Mouse (Mus musculus) effector memory CD4-positive, alpha-beta T cell, adult 7 months (primary cell): ENCODE results near the gene Wbp4. TPM values are rescaled to one million over a fixed set of nuclear protein-coding genes. Genes with fewer than 3 reads are reported as not detected.

Source experiments
- polyA plus RNA-seq: library from polyadenylated mRNA; unstranded; fragments of 100-300 nt; shearing (Covaris generic); gene quantifications from one replicate; pipeline ENCODE4 v1.2.1, GENCODE M21; 2017

The Wbp4 gene
- polyA plus RNA-seq, result 42.4 TPM

DNA sequence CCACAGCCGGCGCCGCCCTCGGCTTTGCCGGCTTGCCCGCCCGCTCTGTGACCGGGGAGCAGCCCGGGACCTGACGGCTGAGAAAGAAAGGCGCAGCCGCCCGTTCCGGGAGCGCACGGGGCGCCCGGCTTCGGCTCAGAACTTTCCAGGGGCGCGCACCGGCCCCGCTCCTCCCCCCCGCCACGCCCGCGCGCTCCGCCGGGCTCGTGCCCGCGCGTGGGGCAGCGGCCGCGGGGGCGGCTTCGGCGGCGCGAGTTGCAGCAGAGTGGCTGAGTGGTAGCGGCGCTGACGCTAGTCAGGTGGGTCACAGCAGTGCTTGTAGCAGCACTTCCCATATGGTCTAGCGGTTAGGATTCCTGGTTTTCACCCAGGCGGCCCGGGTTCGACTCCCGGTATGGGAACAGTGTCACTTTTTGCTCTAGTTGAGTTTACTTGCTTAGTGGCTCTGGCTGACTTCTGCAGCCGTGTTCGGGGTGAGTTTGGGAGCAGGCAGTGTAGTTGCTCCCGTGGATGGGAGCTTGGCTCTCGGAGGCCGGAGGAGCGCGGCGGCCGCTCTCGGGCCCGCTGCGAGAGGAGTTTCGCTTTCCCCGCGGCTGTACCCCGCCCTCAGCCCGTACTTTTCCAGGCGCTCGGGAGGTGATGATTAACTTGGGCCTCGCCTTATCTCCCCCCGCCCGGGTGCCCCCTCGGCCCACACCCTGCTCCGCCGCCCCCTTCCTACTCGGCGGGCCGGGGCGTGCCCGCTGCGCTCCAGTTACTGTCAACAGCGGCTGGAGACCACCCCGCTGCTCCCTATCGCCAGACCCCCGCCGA lies at the start of gene Wbp4:
Gene Wbp4, minus strand, starts transcription at position 182 of the 813 bp plus-strand sequence.

DNA sequence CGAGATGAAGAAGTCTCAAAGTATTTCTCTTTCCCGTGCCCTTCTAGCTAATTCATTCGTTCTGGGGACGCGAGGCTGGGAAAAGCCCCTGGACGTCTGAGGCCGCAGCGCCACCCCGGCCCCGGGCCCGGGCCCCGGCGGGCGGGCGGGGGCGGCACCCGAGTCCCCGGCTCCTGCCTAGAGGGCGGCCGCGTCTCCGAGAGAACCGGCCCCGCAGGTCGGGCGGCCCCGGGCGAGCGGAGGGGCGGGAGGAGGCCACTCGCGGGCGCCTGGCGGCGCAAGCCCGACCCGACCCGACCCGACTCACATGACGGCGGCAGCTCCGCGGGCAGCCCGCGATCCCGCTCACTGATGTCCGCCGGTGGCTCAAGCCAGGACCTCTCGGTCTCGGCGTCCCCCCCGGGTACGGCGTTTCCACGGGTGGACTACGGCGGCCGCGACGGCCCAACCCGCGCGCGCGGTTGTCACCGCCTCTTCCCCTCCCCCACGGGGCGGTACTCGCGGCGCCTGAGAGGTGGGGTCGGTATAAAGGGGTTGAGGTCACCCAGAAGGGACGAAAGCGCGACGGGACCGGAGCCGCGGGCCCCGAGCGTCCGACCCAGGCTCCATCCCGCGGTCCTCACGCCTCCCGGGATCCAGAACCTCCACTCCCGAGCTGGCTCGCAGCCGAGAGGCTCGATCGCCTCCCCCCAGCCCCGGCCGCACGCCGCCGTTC lies 539 bp downstream of the Wbp4 start, which contains the start of gene Elf1:
Gene Elf1, plus strand, starts transcription at position 571 of the 715 bp plus-strand sequence.

DNA sequence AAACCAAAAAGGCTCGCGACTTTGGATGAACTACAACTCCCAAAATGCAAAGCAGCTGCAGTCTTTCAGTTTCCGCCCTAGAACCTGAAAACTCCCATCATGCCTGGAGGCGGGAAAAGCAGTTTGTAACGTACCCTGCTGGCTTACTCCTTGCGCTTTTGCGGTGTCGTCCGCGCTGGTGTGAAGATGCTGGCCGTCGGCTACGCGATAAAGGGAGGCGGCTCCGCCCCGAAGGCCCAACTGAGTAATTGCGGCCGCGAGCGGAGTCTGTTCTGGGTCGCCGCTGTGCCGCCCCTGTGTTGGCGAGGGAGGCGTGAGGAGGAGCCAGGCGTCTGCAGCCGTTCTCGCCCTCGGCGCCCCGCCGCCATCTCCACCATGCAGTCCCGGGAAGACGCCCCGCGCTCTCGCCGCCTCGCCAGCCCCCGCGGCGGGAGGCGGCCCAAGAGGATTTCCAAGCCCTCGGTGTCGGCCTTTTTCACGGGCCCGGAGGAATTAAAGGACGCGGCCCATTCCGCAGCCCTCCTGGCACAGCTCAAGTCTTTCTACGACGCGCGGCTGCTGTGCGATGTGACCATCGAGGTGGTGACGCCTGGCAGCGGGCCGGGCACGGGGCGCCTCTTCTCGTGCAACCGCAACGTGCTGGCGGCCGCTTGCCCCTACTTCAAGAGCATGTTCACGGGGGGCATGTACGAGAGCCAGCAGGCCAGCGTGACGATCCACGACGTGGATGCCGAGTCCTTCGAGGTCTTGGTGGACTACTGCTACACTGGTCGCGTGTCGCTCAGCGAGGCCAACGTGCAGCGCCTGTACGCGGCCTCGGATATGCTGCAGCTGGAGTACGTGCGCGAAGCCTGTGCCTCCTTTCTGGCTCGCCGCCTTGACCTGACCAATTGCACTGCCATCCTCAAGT lies 29.4 kb downstream of the Wbp4 start, which contains the start of gene Kbtbd6:
Gene Kbtbd6, plus strand, starts transcription at position 155 of the 910 bp plus-strand sequence.

DNA sequence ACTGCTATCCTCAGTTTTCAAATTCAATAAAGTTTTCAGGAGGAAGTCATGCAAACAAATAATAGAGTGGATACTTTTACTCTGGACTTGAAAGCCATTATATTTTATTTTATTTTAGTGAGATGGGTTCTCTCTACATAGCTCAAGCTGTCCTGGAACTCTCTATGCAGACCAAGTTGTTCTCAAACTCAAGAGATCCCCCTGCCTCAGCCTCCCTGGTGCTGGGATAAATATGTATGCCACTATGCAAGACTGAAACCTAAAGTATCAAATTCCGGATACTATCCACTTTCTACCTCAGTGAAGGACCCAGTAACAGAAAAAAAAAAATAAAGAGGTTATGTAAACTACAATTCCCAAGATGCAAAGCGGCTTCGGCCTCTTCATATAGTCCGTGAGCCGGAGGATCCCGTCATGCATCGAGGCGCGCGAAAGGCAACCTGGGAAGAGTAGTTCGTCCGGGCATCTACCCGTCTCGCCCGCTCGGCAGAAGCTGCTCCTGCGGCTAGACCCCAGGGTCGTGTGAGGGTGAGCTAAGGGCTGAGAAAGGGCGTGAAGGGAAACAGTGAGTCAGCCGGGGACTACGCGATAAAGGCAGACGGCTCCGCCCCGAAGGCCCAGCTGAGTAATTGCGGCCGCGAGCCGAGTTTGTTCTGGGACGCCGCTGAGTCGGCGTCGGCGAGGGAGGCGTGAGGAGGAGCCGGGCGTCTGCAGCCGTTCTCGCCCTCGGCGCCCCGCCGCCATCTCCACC lies 55.2 kb downstream of the Wbp4 start, which contains the start of gene Kbtbd7:
Gene Kbtbd7, plus strand, starts transcription at position 533 of the 751 bp plus-strand sequence.

Other genes with a start within 250 kb of the Wbp4 start
- gene Zfp957, start 234.2 kb downstream of the Wbp4 start, polyA plus RNA-seq, result 0.48 TPM
- 161 TPM for gene Rgcc, start 179.9 kb downstream of the Wbp4 start, polyA plus RNA-seq
- gene Naa16, start 90.7 kb downstream of the Wbp4 start, polyA plus RNA-seq, result 45.3 TPM
- gene Mtrf1, start 83.7 kb downstream of the Wbp4 start, polyA plus RNA-seq, result 2.8 TPM
- 1.5 TPM for gene Kbtbd7, start 55.0 kb downstream of the Wbp4 start, polyA plus RNA-seq
- not detected for gene Kbtbd6, start 29.7 kb downstream of the Wbp4 start, polyA plus RNA-seq
- 238 TPM for gene Elf1, start 326 bp downstream of the Wbp4 start, polyA plus RNA-seq
- 171 TPM for gene Sugt1, start 106.2 kb upstream of the Wbp4 start, polyA plus RNA-seq
- gene Cnmd, start 180.7 kb upstream of the Wbp4 start, polyA plus RNA-seq, result not detected